Mouse (Mus musculus) hindbrain, embryonic 11.5 days (tissue): Measurements from ENCODE around the gene Plxna4. TPM values are rescaled to one million over a fixed set of nuclear protein-coding genes. Genes with fewer than 3 reads are reported as not detected.

Experiments
- ATAC-seq: fragments of 200-750 bp; cut with Nextera tagmentation; 2 replicates; pipeline ENCODE4 v1.8.0; 2017; ENCODE audit warnings: mild to moderate bottlenecking, moderate TSS enrichment, moderate library complexity; ENCODE audit not compliant: low FRiP score
- DNase-seq: peaks from one replicate; pipeline ENCODE4 v3.0.0-alpha.2; 2015; ENCODE audit warnings: low spot score
- H3K27ac ChIP-seq: fragments of 300-500 bp; sonication (generic); 2 replicates; pipeline ENCODE4 v1.5.1; 2014; ENCODE audit warnings: mild to moderate bottlenecking, low read depth, low read length
- H3K27me3 ChIP-seq: fragments of 300-500 bp; sonication (generic); 2 replicates; pipeline ENCODE4 v1.6.1; 2014; ENCODE audit warnings: mild to moderate bottlenecking, low read length, moderate library complexity, mixed read lengths; ENCODE audit not compliant: control insufficient read depth, insufficient read depth
- H3K36me3 ChIP-seq: fragments of 300-500 bp; sonication (generic); 2 replicates; pipeline ENCODE4 v1.6.1; 2014; ENCODE audit warnings: mild to moderate bottlenecking, low read length, moderate library complexity, mixed read lengths; ENCODE audit not compliant: control insufficient read depth, insufficient read depth
- H3K4me1 ChIP-seq: fragments of 300-500 bp; sonication (generic); replicated peaks from 2 replicates; pipeline ENCODE4 v1.6.1; 2014; ENCODE audit warnings: low read length, mixed read lengths; ENCODE audit not compliant: control insufficient read depth, insufficient read depth
- H3K4me2 ChIP-seq: fragments of 300-500 bp; sonication (generic); replicated peaks from 2 replicates; pipeline ENCODE4 v1.6.1; 2014; ENCODE audit warnings: mild to moderate bottlenecking, low read depth, low read length
- H3K4me3 ChIP-seq: fragments of 300-500 bp; sonication (generic); 2 replicates; pipeline ENCODE4 v1.5.1; 2014; ENCODE audit warnings: low read depth, low read length
- H3K9ac ChIP-seq: fragments of 300-500 bp; sonication (generic); 2 replicates; pipeline ENCODE4 v1.6.1; 2014; ENCODE audit warnings: low read depth, low read length
- H3K9me3 ChIP-seq: fragments of 300-500 bp; sonication (generic); 2 replicates; pipeline ENCODE4 v1.6.1; 2016; ENCODE audit warnings: low read length; ENCODE audit not compliant: control insufficient read depth
- WGBS: fragments of 180-500 bp; shearing (Covaris S2); extraction: QIAGEN DNeasy Blood & Tissue Kit; methylation state at CpG from one replicate; pipeline ENCODE4 v1.1.7; 2014; 5-methylcytosine and 5-hydroxymethylcytosine counted together
- polyA plus RNA-seq: library from polyadenylated mRNA; unstranded; fragments of >200 nt; fragmentation: Nextera tagmentation; extraction: Ambion mirVana; gene quantifications from 2 replicates; pipeline ENCODE4 v1.2.1, GENCODE M21; 2014

Gene Plxna4
- polyA plus RNA-seq, 1 experiment from 2014 or later = 8.1 TPM

- 47% methylated on average over 9 of the region's 9 CpGs for WGBS
- Histone ChIP-seq H3K9me3 (no peaks in the 10 kb centered on the region), H3K4me3 (no peak overlapping the region), H3K36me3 (no peaks in the 10 kb centered on the region), H3K27ac (no peak overlapping the region), H3K4me1 (no peaks in the 10 kb centered on the region), H3K4me2 (no peak overlapping the region), H3K9ac (no peak overlapping the region), H3K27me3 (no peaks in the 10 kb centered on the region)
- DNase-seq (no peak), ATAC-seq (no peak)
These were observed 482.3 kb downstream of the Plxna4 start for GRCm38 (mm10) chr6:32105547-32106275.
